Mouse (Mus musculus) lung, adult 2 months (tissue): ENCODE results near the gene Slc35a2.

ENCODE experiments used
- CTCF ChIP-seq: fragments of 200-500 bp; IDR thresholded peaks from 2 replicates; pipeline ENCODE4 v1.5.1; 2011; ENCODE audit warnings: mild to moderate bottlenecking, low read length, control low read depth; ENCODE audit not compliant: insufficient read depth
- POLR2A ChIP-seq: fragments of 200-500 bp; IDR thresholded peaks from 2 replicates; pipeline ENCODE4 v1.6.1; 2011; ENCODE audit warnings: low read depth, mild to moderate bottlenecking, control low read depth, low read length, borderline replicate concordance; ENCODE audit errors: extremely low read depth

DNA sequence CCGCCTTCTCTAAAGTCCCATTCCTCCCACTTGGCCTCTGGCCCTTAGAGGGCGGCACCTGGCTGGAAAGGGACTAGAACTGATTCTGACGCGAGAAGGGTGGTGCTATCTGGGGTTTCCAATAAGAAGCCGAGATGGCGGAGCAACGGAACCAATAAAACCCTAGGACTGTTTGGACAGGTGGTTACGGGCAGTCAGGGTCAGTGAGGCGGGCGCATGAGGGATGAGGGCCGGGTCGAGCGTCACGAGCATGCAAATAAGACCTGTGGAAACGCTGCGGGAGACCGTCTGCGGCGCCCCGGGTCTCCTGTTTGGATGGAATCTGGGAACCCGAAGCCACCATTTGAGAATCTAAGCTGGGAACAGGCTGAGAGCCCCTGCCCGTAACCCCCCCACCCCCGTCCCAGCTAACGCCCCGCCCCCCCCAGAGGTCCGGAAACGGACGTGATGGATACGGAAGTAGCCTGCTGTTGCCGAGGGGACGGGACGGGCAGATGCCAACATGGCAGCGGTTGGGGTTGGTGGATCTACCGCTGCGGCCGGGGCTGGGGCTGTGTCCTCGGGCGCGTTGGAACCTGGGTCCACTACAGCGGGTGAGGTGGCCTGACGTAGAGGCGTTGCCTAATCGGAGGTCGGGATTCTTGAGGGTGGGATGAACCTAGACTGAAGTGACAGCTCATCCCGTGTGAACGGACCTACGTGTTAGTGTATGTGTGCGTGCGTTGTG lies at the start of gene Slc35a2:
- peak; percentile 54; the same call in 1 of the 2 replicates for TF ChIP-seq POLR2A
- TF ChIP-seq CTCF = no peak
